Mouse (Mus musculus): ENCODE data around the gene Vsig2. TPM values are rescaled to one million over a fixed set of nuclear protein-coding genes. Genes with fewer than 3 reads are reported as not detected.

Gene Vsig2
- polyA plus RNA-seq, 1 experiment from 2014 or later, result 57.6 TPM

DNA sequence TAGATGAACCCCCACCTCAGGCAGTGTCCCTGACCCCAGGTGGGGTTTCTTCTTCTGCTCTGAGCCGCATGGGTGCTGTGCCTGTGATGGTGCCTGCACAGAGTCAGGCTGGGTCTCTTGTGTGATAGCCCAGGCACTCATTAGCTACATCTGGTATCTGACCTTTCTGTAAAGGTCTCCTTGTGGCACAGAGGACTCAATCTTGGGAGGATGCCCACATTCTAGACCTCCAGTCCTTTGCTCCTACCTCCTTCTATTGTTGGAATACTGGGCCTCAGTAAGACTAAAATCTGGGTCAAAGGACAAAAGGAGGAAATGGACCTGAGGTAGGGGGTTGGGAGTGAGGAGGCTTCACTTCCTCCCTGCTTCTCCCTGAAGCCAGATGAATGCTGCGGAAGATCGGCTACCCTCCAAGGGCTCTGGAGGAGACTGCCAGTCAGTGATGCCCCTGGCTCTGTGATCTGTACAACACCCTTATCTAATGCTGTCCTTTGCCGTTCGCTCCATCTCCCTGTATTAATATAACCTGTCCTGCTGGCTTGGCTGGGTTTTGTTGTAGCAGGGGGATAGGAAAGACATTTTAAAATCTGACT, 1.3 kb upstream of the Vsig2 start:
- Histone ChIP-seq H3K4me3 (replicated peaks) (no peak overlapping the region), H3K27me3 (replicated peaks) (no peaks in the 10 kb centered on the region), H3K9ac (no peak overlapping the region), H3K4me1 (0 out of 2 replicates have a peak, but pooled peaks cover 4% of the 10 kb centered on the region), H3K4me2 (no peak overlapping the region), H3K27ac (no peak overlapping the region), H3K9me3 (no peaks in the 10 kb centered on the region), H3K36me3 (no peaks in the 10 kb centered on the region)
- WGBS, result 79% methylated on average over 5 of the region's 5 CpGs
- no peak for ATAC-seq (ENCODE audit: insufficient read depth, low FRiP score, low read depth)

DNA sequence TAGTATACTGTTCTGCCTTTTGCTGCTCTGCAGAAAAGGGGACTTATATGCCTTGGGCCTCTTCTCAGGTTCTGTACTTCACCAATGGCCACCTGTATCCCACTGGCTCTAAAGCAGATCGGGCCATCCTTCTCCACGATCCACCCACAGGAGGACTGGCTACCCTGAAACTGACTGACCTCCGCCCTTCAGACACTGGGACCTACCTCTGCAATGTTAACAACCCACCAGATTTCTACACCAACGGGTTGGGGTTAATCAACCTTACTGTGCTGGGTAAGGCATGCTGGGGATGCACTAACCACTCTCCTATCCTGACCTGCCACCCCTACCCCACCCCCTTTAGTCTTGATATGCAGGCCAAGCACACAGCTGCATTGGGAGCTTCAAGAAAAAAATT, 1.2 kb downstream of the Vsig2 start:
- WGBS, result 87% methylated on average over 4 of the region's 4 CpGs
- H3K36me3 ChIP-seq, result no peaks in the 10 kb centered on the region
- H3K4me3 ChIP-seq (replicated peaks), result peak overlapping the region; percentile 19; the same call in 1 of the 2 replicates
- H3K4me1 ChIP-seq, result peaks cover 15% of the 10 kb centered on the region; the same call in 1 of the 2 replicates
- H3K9me3 ChIP-seq, result no peaks in the 10 kb centered on the region
- peaks cover under 1% of the 10 kb centered on the region; the same call in 1 of the 2 replicates for H3K27me3 ChIP-seq (replicated peaks)
- ATAC-seq (ENCODE audit: insufficient read depth, low FRiP score, low read depth), result no peak
- no peak overlapping the region for H3K9ac ChIP-seq
- H3K4me2 ChIP-seq, result peak overlapping the region; percentile 38
- no peak overlapping the region for H3K27ac ChIP-seq

DNA sequence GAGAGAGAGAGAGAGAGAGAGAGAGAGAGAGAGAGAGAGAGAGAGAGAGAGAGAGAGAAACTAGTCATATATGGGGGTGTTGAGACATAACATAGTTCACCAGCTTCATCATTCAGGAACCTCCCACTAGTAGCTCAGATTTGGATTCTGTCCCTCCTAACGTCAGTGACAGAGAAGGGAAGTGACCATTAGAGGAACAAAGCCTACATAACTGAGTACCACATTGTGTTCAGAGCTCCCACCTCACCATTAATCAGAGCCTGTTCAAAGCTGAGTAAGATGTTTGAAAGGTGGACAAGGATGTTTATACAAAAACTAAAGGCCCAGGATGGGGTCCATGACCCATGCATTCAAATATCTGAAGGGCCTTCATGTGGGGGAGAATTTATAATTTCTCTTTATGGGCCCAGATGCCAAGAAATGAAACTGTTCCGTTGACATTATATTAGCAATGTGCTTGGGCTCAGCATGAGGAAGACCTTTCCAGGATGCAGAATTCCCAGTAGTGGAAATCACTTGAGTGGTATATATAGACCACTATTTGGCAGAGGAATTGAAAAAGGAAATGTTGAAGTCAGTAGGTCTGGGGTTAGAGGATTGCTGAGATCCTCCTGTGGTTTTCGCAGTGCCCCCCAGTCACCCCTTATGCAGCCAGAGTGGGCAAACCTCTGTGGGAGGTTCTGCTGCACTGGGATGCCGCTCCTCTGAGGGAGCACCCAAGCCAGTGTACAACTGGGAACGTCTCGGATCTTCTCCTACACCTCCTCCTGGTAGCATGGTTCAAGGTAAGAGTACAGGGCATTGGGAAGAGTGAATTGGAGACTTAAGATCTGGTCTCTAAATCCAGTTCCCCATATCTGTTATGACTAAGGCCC, 1.9 kb downstream of the Vsig2 start:
- 65% methylated on average over 6 of the region's 6 CpGs for WGBS
- ATAC-seq (ENCODE audit: insufficient read depth, low FRiP score, low read depth), result no peak
- peaks cover 20% of the 10 kb centered on the region; the same call in 1 of the 2 replicates for H3K4me1 ChIP-seq
- H3K4me3 ChIP-seq (replicated peaks), result no peak overlapping the region
- H3K36me3 ChIP-seq, result no peaks in the 10 kb centered on the region
- no peak overlapping the region for H3K4me2 ChIP-seq
- H3K27me3 ChIP-seq (replicated peaks), result peaks cover 8% of the 10 kb centered on the region
- no peak overlapping the region for H3K27ac ChIP-seq
- H3K9ac ChIP-seq, result no peak overlapping the region
- H3K9me3 ChIP-seq, result no peaks in the 10 kb centered on the region

DNA sequence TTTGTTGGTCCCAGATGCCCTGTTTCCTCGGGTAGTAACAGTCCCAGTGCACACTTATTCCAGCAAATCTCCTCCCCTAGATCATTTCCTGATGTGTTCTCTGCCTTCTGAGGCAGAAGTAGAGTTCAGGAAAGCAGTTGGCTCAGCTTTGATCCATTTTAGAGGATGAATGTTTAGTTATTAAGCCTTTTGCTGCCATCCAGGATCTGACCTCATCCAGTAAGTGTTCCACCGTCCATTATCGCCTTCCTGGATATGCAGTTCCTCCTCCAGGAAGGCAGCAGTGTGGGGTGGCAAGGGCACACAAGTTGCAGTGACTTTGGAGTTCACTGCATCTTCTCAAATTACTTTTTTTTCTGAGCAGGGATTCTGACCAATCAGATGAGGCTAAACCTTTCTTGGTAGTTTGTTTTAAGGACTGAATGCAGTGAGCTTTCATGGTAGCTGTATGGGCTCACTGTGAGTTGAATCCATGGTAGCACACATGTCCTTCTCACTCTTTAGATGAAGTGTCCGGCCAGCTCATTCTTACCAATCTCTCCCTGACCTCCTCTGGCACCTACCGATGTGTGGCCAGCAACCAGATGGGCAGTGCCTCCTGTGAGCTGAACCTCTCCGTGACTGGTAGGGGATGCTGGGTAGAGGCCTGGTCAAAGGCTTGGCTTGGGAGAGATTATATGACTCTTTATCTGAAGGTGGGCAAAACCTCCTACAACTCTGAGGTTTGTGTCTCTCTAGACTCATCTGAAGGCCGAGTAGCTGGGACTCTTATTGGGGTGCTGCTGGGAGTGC, 3.0 kb downstream of the Vsig2 start:
- no peak overlapping the region for H3K9ac ChIP-seq
- H3K4me2 ChIP-seq, result no peak overlapping the region
- WGBS, result 60% methylated on average over 7 of the region's 7 CpGs
- no peaks in the 10 kb centered on the region for H3K9me3 ChIP-seq
- H3K36me3 ChIP-seq, result no peaks in the 10 kb centered on the region
- no peak overlapping the region for H3K4me3 ChIP-seq (replicated peaks)
- H3K4me1 ChIP-seq, result peaks cover 20% of the 10 kb centered on the region; the same call in 1 of the 2 replicates
- H3K27me3 ChIP-seq (replicated peaks), result peaks cover 15% of the 10 kb centered on the region
- no peak for ATAC-seq (ENCODE audit: insufficient read depth, low FRiP score, low read depth)
- H3K27ac ChIP-seq, result no peak overlapping the region

DNA sequence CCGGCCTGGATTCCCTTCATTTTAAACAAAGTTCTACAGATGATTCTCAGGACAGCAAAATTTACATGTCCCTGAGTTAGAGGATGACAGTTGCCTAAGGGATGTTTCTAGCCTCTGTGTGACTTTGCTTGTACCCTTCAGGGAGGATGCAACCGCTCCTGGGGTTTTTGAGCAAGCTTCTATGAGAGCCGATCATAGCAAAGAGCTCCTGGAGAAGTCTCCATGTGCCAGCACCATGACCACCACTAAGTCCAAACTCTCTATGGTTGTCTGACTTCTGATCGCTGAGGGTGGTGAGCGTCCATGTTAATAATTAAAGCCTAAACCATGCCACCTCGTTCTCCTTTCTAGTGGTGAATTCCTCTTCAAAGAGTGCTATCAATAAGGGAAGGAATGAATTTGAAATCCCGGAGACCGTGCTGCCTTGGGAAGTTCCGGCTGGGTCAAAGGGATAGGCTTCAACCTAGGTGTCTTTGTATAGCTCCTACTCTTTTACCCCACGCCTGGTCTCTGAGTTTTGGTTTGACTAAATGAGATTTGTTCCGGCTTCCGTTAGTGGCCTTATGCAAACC, 4.9 kb downstream of the Vsig2 start:
- ATAC-seq (ENCODE audit: insufficient read depth, low FRiP score, low read depth), result no peak
- Histone ChIP-seq H3K9ac (no peak overlapping the region; the same call in 1 of the 2 replicates), H3K27me3 (replicated peaks) (peaks cover 15% of the 10 kb centered on the region), H3K4me1 (peaks cover 20% of the 10 kb centered on the region; the same call in 1 of the 2 replicates), H3K27ac (no peak overlapping the region), H3K36me3 (no peaks in the 10 kb centered on the region), H3K4me3 (replicated peaks) (peak overlapping the region; percentile 42), H3K4me2 (peak overlapping the region; percentile 80), H3K9me3 (no peaks in the 10 kb centered on the region)
- WGBS, result 38% methylated on average over 12 of the region's 12 CpGs

DNA sequence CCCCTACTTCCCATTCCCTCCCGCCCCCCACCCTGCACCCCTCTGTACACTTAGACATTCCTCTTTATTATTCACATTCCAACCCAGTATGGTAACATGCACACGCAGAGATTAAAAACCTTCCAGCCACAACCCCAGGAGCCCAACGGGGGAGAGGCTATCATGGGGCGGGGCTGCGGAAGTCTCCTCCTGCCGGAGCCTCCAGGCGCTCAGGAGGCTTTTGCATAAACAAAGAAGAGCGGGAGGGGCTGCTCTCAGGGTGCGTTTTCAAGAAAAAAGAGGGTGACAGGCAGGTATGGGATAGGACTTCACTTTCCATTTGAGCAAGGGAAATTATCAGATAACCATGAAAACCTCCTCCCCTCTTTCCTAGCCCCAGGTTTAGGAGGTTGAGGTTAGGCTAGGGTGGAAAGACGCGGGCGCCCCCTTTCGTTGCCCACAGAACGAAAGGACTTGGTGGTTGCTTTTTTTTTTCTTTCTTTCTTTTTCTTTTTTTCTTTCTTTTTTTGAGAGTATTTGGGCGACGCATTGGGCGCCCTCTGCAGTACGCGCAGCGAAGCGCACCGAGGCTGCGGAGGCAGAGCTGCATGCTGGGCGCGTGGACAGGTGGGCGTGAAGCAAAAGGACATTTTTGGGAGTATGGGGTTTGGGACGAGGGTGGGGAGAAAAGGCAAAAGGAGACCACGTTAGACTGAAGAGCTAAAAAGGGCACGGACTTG, 5.6 kb downstream of the Vsig2 start:
- ATAC-seq (ENCODE audit: insufficient read depth, low FRiP score, low read depth), result peak; percentile 75
- peak overlapping the region; percentile 80 for H3K4me2 ChIP-seq
- H3K36me3 ChIP-seq, result no peaks in the 10 kb centered on the region
- WGBS, result 5% methylated on average over 29 of the region's 29 CpGs
- peaks cover 20% of the 10 kb centered on the region; the same call in 1 of the 2 replicates for H3K4me1 ChIP-seq
- H3K9me3 ChIP-seq, result no peaks in the 10 kb centered on the region
- peaks cover 15% of the 10 kb centered on the region for H3K27me3 ChIP-seq (replicated peaks)
- peak overlapping the region; percentile 42 for H3K4me3 ChIP-seq (replicated peaks)
- H3K9ac ChIP-seq, result no peak overlapping the region; the same call in 1 of the 2 replicates
- no peak overlapping the region for H3K27ac ChIP-seq

DNA sequence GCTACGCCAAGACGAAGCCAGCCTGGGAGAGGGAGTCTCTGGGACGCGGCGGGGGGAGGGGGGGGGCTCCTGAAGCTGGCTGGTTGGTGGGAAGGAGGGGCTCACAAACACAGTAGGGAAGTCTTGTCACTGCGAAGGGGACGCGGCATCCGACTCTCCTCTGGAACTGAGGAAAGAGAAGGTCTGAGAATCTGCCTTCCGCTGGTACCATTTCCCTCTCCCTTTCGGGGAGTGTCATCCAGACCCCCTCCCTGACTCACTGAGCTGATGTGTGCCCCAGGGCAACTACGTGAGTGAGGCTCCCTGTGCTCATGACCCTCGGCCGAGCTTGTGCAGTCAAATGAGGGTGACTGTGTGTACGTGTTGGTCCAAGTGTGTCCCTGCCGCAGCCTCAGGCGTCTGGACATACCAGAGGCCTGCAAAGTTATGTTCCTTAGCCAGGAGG, 6.1 kb downstream of the Vsig2 start:
- Histone ChIP-seq H3K4me1 (peaks cover 20% of the 10 kb centered on the region; the same call in 1 of the 2 replicates), H3K4me2 (peak overlapping the region; percentile 80), H3K4me3 (replicated peaks) (peak overlapping the region; percentile 42), H3K27me3 (replicated peaks) (peaks cover 18% of the 10 kb centered on the region), H3K9me3 (no peaks in the 10 kb centered on the region), H3K27ac (no peak overlapping the region), H3K9ac (no peak overlapping the region), H3K36me3 (no peaks in the 10 kb centered on the region)
- WGBS, result 15% methylated on average over 17 of the region's 17 CpGs
- no peak for ATAC-seq (ENCODE audit: insufficient read depth, low FRiP score, low read depth)

DNA sequence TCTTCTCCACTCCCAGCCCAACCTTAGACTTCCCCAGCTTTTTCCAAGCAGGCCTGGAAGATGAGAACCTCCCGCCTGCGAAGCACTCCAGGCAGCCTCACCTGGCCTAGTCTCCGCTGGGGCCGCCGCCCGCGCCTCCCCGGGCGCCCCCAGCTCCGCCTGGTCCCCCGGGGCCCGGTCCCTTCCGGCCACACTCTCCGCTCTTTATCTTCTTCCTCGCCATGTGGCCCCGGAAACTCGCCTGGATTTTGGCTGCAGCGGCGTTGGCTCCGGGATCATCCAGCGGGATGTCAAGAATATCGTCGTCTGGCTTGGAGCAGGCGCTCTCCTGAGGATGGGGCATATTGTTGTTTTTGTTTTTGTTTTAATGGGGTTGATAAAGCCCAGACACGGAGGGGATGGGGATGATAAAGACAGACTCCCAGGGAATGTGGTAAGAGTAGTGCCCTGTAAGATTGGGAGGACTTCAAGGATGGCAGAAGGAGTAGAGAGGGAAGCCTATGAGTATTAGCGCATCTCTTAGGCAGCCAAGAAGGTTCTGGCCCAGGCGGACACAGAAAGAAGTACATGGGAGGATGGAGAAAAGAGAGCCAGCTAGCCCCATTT, 6.9 kb downstream of the Vsig2 start:
- Histone ChIP-seq H3K4me2 (0 out of 2 replicates have a peak overlapping the region, but pooled peaks have one; percentile 21), H3K27me3 (replicated peaks) (peaks cover 23% of the 10 kb centered on the region)

DNA sequence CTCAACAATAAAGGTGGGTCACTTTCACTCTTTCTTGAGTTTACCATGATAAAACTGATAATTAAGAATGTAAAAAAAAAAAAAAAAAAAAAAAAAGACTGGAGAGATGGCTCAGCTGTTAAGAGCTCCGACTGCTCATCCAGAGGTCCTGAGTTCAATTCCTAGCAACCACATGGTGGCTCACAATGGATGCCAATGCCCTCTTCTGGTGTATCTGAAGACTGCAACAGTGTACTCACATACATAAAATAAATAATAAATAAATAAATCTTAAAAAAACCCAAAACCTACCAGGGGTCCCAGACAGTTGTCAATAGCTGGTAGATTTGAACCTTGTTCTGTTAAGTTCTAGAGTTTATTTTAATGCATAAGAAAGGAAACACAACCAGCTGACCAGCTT, 7.8 kb downstream of the Vsig2 start:
- WGBS, result 71% methylated on average over 1 of the region's 1 CpGs
- no peak overlapping the region for H3K4me2 ChIP-seq
- H3K27me3 ChIP-seq (replicated peaks), result peaks cover 31% of the 10 kb centered on the region
- H3K27ac ChIP-seq, result no peak overlapping the region
- H3K9ac ChIP-seq, result no peak overlapping the region
- peaks cover 24% of the 10 kb centered on the region; the same call in 1 of the 2 replicates for H3K4me1 ChIP-seq
- H3K9me3 ChIP-seq, result no peaks in the 10 kb centered on the region
- no peak overlapping the region for H3K4me3 ChIP-seq (replicated peaks)
- H3K36me3 ChIP-seq, result no peaks in the 10 kb centered on the region
- no peak for ATAC-seq (ENCODE audit: insufficient read depth, low FRiP score, low read depth)

More for the DNA sequence above, 6.9 kb downstream of the Vsig2 start:
- Histone ChIP-seq H3K36me3 (no peaks in the 10 kb centered on the region), H3K9me3 (no peaks in the 10 kb centered on the region), H3K27ac (no peak overlapping the region), H3K9ac (no peak overlapping the region), H3K4me1 (peaks cover 20% of the 10 kb centered on the region; the same call in 1 of the 2 replicates), H3K4me3 (replicated peaks) (0 out of 2 replicates have a peak overlapping the region, but pooled peaks have one; percentile 5)
- WGBS, result 34% methylated on average over 27 of the region's 27 CpGs
- no peak for ATAC-seq (ENCODE audit: insufficient read depth, low FRiP score, low read depth)

DNA sequence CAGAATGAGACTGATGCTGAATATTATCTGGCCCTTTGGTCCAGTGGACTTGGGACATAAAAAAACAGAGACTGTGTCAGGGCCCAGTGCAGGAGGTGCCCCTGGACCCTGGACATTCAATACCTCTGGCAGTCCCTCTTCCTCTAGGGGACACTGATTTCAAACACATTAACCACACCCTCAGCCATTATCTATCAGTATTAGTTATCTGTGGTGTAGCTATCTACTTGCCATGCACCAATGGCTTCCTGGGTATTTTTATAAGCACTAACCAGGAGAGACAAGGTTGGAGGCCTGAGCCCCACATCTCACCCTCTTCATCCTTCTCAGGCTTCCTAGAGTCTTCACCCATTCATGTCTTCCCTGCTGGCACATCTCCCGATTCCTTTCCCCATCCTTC, 11.4 kb downstream of the Vsig2 start:
- H3K9me3 ChIP-seq, result no peaks in the 10 kb centered on the region
- H3K36me3 ChIP-seq, result no peaks in the 10 kb centered on the region
- H3K9ac ChIP-seq, result no peak overlapping the region
- 70% methylated on average over 1 of the region's 1 CpGs for WGBS
- H3K27me3 ChIP-seq (replicated peaks), result peaks cover 39% of the 10 kb centered on the region
- H3K27ac ChIP-seq, result no peak overlapping the region
- no peak for ATAC-seq (ENCODE audit: insufficient read depth, low FRiP score, low read depth)
- peaks cover 14% of the 10 kb centered on the region for H3K4me1 ChIP-seq
- no peak overlapping the region for H3K4me3 ChIP-seq (replicated peaks)
- H3K4me2 ChIP-seq, result no peak overlapping the region

Measured in stomach, embryonic 15.5 days (tissue).